Mouse (Mus musculus) lung, embryonic 16.5 days (tissue): ENCODE results near the gene Elfn2. TPM values are rescaled to one million over a fixed set of nuclear protein-coding genes. Genes with fewer than 3 reads are reported as not detected.

Experiments used
- ATAC-seq: fragments of 200-750 bp; cut with Nextera tagmentation; 2 replicates; pipeline ENCODE4 v1.8.0; 2017; ENCODE audit warnings: low read depth, mild to moderate bottlenecking, moderate library complexity
- H3K27ac ChIP-seq: fragments of 300-500 bp; sonication (generic); 2 replicates; pipeline ENCODE4 v1.5.1; 2014; ENCODE audit warnings: mild to moderate bottlenecking, control low read depth, low read length
- H3K27me3 ChIP-seq: fragments of 300-500 bp; sonication (generic); 2 replicates; pipeline ENCODE4 v1.6.1; 2014; ENCODE audit warnings: low read depth, low read length, mixed read lengths; ENCODE audit not compliant: control insufficient read depth, insufficient read depth
- H3K36me3 ChIP-seq: fragments of 300-500 bp; sonication (generic); 2 replicates; pipeline ENCODE4 v1.6.1; 2014; ENCODE audit warnings: low read length; ENCODE audit not compliant: control insufficient read depth, insufficient read depth
- H3K4me1 ChIP-seq: fragments of 300-500 bp; sonication (generic); replicated peaks from 2 replicates; pipeline ENCODE4 v1.6.1; 2014; ENCODE audit warnings: low read length, mixed read lengths; ENCODE audit not compliant: control insufficient read depth, insufficient read depth
- H3K4me2 ChIP-seq: fragments of 300-500 bp; sonication (generic); 2 replicates; pipeline ENCODE4 v1.6.1; 2014; ENCODE audit warnings: low read depth, low read length, control low read depth
- H3K4me3 ChIP-seq: fragments of 300-500 bp; sonication (generic); 2 replicates; pipeline ENCODE4 v1.5.1; 2014; ENCODE audit warnings: mild to moderate bottlenecking, low read length, control low read depth
- H3K9ac ChIP-seq: fragments of 300-500 bp; sonication (generic); 2 replicates; pipeline ENCODE4 v1.6.1; 2014; ENCODE audit warnings: low read length, control low read depth
- H3K9me3 ChIP-seq: fragments of 300-500 bp; sonication (generic); 2 replicates; pipeline ENCODE4 v1.6.1; 2016; ENCODE audit warnings: low read length; ENCODE audit not compliant: control insufficient read depth
- WGBS: fragments of 180-500 bp; shearing (Covaris S2); extraction: QIAGEN DNeasy Blood & Tissue Kit; methylation state at CpG from one replicate; pipeline ENCODE4 v1.1.7; 2014; 5-methylcytosine and 5-hydroxymethylcytosine counted together
- polyA plus RNA-seq: library from polyadenylated mRNA; unstranded; fragments of >200 nt; fragmentation: Nextera tagmentation; extraction: Ambion mirVana; gene quantifications from 2 replicates; pipeline ENCODE4 v1.2.1, GENCODE M21; 2015

Elfn2 gene
- polyA plus RNA-seq, 1 experiment from 2014 or later: 0.15 TPM

DNA sequence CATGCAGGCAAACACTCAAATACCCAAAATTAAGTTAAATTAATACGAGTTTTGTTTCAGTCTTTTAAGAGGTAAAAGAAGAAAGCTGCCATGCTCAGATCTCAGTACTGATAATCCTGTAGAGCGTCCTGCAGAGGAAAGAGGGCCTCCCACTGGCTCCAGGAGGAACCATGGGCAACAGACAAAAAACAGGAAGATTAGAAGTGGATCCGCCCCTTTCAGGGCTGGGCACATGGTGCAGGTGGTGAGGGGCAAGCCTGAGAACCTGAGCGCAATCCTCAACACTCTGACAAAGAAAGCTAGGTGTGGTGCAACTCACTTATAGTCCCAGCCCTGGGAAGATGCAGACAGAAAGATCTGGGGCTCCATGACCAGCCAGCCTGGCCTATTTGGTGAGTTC is 13.3 kb upstream of the Elfn2 start:
- Histone ChIP-seq H3K9ac (no peak overlapping the region), H3K27me3 (peaks cover 4% of the 10 kb centered on the region; the same call in 1 of the 2 replicates), H3K4me3 (no peak overlapping the region), H3K27ac (no peak overlapping the region), H3K36me3 (no peaks in the 10 kb centered on the region), H3K4me1 (0 out of 2 replicates have a peak, but pooled peaks cover 2% of the 10 kb centered on the region), H3K9me3 (no peaks in the 10 kb centered on the region), H3K4me2 (no peak overlapping the region)
- ATAC-seq: no peak
- WGBS: 50% methylated on average over 4 of the region's 4 CpGs

DNA sequence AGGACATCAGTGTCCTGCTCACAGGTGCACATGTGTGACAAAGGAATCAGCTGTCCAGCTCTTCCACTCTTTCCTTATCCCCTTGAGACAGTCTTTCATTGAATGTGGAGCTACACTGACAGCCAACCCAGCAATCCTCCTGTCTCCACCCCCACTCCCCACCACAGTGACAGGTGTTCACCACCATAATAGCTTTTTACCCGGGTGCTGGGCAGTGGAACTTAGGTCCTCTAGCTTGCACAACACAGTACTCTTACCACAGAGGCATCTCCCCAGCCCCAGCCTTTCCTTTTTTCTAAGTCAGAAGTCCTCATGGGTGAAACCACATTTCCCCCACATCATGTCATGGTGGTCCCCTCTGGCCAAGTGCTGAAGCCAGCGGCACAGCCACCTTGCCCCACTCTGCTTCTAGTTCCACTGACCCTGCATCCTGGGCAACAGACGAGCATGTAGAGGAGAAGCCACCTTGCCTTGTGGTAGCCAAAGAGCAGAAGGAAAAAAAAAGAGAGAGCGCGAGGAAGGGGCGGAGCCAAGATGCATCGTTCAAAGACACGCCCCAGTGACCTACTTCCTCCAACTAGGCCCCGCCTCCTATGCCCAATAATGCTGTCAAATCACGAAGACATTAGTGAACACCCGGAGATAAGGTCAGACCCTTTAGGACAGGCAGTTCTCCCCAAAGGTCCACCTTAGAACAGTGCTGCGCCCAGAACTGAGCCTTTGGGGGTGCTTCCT is 11.9 kb upstream of the Elfn2 start:
- H3K27ac ChIP-seq: no peak overlapping the region
- ATAC-seq: no peak
- WGBS: 74% methylated on average over 12 of the region's 12 CpGs
- H3K36me3 ChIP-seq: no peaks in the 10 kb centered on the region
- no peak overlapping the region for H3K4me2 ChIP-seq
- no peak overlapping the region for H3K9ac ChIP-seq
- H3K4me1 ChIP-seq: no peaks in the 10 kb centered on the region
- no peak overlapping the region for H3K4me3 ChIP-seq
- no peaks in the 10 kb centered on the region for H3K9me3 ChIP-seq
- H3K27me3 ChIP-seq: no peaks in the 10 kb centered on the region

DNA sequence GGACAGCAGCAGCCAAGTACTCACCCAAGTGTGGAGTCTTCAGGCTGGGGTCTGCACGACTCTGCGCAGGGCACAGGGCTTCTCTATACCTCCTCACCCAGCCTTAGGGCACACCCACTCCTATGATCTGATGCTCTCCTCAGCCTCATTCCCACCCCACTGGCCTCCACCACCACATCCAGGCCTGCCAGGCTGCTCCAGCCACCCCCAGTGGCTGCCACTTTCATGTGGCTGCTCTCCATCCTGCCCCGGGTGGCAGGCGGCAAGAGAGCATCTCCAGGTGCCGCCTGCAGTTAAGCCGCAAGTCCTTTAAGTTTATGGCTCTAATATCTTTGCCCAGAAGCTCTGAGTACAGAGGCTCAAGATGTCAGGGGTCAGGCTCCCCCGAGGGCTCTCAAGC is 8.1 kb upstream of the Elfn2 start:
- H3K27me3 ChIP-seq: peaks cover 2% of the 10 kb centered on the region; the same call in 1 of the 2 replicates
- no peak overlapping the region for H3K4me3 ChIP-seq
- H3K9me3 ChIP-seq: no peaks in the 10 kb centered on the region
- no peak overlapping the region for H3K27ac ChIP-seq
- no peak overlapping the region for H3K4me2 ChIP-seq
- H3K9ac ChIP-seq: no peak overlapping the region
- no peaks in the 10 kb centered on the region for H3K4me1 ChIP-seq
- H3K36me3 ChIP-seq: no peaks in the 10 kb centered on the region
- ATAC-seq: no peak
- 65% methylated on average over 7 of the region's 7 CpGs for WGBS

DNA sequence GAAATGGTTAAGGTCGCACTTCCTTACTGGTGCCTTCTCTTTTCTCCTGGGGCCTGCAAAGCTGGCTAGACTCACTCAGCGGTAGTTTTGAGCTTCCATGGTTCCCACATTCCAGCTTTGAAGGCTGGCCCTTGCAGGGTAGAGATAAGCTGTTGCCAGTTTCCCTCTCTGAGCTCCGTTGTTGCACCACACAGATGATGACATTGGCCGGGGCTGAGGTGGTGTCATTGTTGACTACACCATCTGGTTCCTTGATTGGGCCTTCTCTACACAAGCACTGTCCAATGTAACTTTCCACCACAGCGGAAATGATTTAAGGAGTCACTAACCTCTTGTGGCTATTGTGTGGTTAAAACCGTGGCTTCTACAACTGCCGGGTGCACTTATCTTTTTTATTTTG is 2.0 kb upstream of the Elfn2 start:
- Histone ChIP-seq H3K4me2 (no peak overlapping the region), H3K4me3 (no peak overlapping the region), H3K9me3 (no peaks in the 10 kb centered on the region), H3K27ac (no peak overlapping the region), H3K9ac (no peak overlapping the region), H3K27me3 (peaks cover 48% of the 10 kb centered on the region), H3K4me1 (peaks cover 7% of the 10 kb centered on the region), H3K36me3 (no peaks in the 10 kb centered on the region)
- 52% methylated on average over 7 of the region's 7 CpGs for WGBS
- no peak for ATAC-seq

DNA sequence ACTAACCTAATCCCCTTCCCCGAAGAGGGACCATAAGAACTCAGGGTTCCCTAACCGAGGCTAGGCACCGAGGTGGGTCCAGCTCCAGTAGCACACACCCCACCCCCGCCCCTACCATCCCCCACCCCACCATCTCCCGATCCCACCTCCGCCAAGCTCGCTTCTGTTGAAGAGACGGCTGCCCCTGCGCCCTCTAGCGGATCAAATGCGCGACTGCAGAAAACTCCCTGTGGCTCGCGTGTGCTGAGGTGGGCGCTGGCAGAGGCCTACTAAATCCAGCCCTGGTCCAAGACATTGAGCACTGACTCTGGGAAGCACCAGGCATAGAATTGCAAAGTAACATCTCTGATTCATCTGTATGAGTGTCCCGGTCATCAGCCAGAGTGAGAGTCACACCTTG is 1.5 kb upstream of the Elfn2 start:
- Histone ChIP-seq H3K27me3 (peaks cover 51% of the 10 kb centered on the region), H3K4me1 (peaks cover 7% of the 10 kb centered on the region), H3K9me3 (no peaks in the 10 kb centered on the region), H3K4me3 (no peak overlapping the region), H3K36me3 (no peaks in the 10 kb centered on the region), H3K4me2 (no peak overlapping the region), H3K9ac (no peak overlapping the region), H3K27ac (no peak overlapping the region)
- 3% methylated on average over 16 of the region's 16 CpGs for WGBS
- 0 out of 2 replicates have a peak, but pooled peaks have one; percentile 9 for ATAC-seq

DNA sequence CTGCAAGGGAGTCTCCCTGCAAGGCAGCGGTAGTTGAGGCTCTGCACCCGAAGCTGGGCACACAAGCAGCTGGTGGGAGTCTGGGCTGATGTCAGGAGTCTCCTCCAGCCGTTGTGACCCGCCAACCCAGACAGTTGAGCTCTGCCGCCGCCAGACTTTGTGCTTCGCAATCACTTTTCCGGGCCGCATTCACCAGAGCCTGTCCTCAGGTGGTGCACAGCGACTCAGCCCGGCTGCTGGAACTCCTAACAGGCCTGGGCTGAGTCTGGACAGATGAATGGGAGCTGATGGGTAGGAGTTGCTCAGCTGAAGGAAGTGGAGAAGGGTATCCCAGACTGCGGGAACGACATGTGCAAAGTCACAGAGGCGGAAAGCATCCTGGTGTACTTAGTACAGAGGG is 845 bp upstream of the Elfn2 start:
- H3K27me3 ChIP-seq: peaks cover 57% of the 10 kb centered on the region
- no peak overlapping the region for H3K4me3 ChIP-seq
- H3K27ac ChIP-seq: no peak overlapping the region
- no peak for ATAC-seq
- H3K36me3 ChIP-seq: no peaks in the 10 kb centered on the region
- no peaks in the 10 kb centered on the region for H3K9me3 ChIP-seq
- no peak overlapping the region for H3K9ac ChIP-seq
- H3K4me2 ChIP-seq: no peak overlapping the region
- H3K4me1 ChIP-seq: peaks cover 7% of the 10 kb centered on the region
- WGBS: 5% methylated on average over 14 of the region's 14 CpGs

DNA sequence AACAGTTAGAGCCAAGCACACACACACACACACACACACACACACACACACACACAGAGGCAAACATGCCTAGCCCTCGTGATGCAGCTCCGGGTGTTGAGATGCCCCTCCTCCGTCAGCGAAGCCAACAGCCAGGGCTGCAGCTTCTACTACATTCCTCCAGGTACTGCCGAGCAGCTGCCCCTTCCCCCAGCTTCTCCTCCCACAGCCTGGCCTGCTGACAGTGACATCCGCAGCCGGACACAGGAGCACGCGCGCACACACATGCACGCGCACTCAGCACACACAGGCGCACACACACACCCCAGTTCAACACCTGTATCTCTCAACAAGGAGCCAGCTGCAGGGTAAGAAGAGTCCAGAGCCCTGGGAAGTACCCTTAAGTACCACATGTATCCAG is 1.6 kb downstream of the Elfn2 start:
- ATAC-seq: no peak
- 41% methylated on average over 13 of the region's 13 CpGs for WGBS

DNA sequence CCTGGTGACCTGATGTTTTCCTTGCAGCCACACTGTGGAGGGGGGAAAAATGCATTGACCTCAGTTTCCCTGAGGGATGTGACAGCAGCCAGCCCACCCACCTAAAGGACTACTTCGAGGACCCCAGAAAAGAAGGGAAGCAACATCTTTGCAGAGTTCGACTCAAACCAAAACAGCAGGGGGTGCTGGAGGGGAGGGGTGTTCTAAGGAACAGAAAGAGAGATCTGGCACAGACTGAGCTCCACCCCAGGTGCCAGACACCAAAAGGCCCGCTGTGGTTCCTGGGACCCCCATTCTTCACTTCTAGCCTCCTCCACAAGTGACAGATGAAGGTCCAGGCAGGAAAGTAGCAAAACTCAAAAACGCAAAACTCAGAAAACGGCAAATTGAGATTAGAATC is 2.7 kb downstream of the Elfn2 start:
- peaks cover 90% of the 10 kb centered on the region for H3K27me3 ChIP-seq
- H3K9ac ChIP-seq: no peak overlapping the region
- no peaks in the 10 kb centered on the region for H3K36me3 ChIP-seq
- no peak overlapping the region for H3K4me2 ChIP-seq
- ATAC-seq: no peak
- no peak overlapping the region for H3K27ac ChIP-seq
- peaks cover 11% of the 10 kb centered on the region for H3K4me1 ChIP-seq
- H3K9me3 ChIP-seq: no peaks in the 10 kb centered on the region
- H3K4me3 ChIP-seq: no peak overlapping the region
- 37% methylated on average over 5 of the region's 5 CpGs for WGBS

More for the DNA sequence above, 1.6 kb downstream of the Elfn2 start:
- Histone ChIP-seq H3K4me1 (peaks cover 11% of the 10 kb centered on the region), H3K36me3 (no peaks in the 10 kb centered on the region), H3K4me3 (no peak overlapping the region), H3K4me2 (no peak overlapping the region), H3K9me3 (no peaks in the 10 kb centered on the region), H3K27ac (no peak overlapping the region), H3K9ac (no peak overlapping the region), H3K27me3 (peaks cover 81% of the 10 kb centered on the region)

DNA sequence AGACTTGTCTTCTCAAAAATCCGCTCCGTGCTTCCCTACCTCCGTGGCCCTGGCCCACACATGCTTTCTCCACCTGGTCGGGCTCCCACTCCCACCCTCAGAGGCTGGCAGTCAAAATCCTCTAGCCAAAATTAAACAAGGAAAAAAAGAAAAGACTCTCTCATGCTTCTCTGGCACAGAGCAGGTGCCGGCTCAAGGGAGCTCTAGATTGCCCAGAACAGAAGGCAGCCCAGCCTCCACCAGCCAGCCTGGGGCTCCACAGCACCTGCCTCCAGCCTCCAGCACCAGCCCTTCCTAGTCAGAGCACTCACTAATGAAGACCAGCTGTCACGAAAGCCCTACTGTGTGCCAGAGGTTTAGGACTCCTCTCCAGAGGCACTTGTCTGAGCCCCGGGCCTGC is 4.8 kb downstream of the Elfn2 start:
- 80% methylated on average over 7 of the region's 7 CpGs for WGBS
- no peak overlapping the region for H3K4me2 ChIP-seq

More for the DNA sequence above, 4.8 kb downstream of the Elfn2 start:
- no peak overlapping the region for H3K4me3 ChIP-seq
- no peak overlapping the region for H3K9ac ChIP-seq
- H3K9me3 ChIP-seq: no peaks in the 10 kb centered on the region
- H3K27ac ChIP-seq: no peak overlapping the region
- peaks cover 11% of the 10 kb centered on the region for H3K4me1 ChIP-seq
- peaks cover 75% of the 10 kb centered on the region for H3K27me3 ChIP-seq
- H3K36me3 ChIP-seq: no peaks in the 10 kb centered on the region
- no peak for ATAC-seq
